Mouse (Mus musculus): Measurements from ENCODE around the gene Naa20. TPM values are rescaled to one million over a fixed set of nuclear protein-coding genes. Genes with fewer than 3 reads are reported as not detected.
"Not testable (repeated sequence)": the region's sequence is repeated elsewhere in the genome, so short reads cannot be mapped to it uniquely, and the experiment has no call there.

Gene Naa20
- polyA plus RNA-seq, 1 experiment from 2014 or later, result 136 TPM

DNA sequence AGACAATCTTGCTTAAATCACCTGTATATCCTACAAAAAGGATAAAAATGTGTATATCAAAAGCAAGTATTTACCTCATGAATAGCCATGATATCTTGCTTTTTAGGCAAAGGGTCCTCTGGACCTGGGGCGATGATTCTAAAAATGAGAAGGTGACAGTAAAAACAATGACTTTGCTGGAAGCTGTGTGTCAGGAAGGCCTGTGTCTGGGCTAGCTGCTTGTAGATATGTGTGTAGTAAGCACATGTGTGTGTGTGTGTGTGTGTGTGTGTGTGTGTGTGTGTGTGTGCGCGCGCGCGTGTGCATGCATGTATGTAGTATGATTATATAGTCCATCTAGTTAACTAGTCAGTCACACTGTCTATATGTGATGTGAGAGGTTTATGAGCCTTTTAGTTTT is 8.1 kb upstream of the Naa20 start:
- 98% methylated on average over 6 of the region's 6 CpGs for WGBS
- H3K27me3 ChIP-seq (ENCODE audit: insufficient read depth, poor library complexity, severe bottlenecking), result no peaks in the 10 kb centered on the region
- no peaks in the 10 kb centered on the region for H3K4me1 ChIP-seq (replicated peaks)
- H3K36me3 ChIP-seq, result no peaks in the 10 kb centered on the region
- H3K27ac ChIP-seq, result no peak overlapping the region
- H3K9me3 ChIP-seq, result no peaks in the 10 kb centered on the region
- no peak for DNase-seq (ENCODE audit: low spot score)
- no peak overlapping the region for H3K4me3 ChIP-seq

DNA sequence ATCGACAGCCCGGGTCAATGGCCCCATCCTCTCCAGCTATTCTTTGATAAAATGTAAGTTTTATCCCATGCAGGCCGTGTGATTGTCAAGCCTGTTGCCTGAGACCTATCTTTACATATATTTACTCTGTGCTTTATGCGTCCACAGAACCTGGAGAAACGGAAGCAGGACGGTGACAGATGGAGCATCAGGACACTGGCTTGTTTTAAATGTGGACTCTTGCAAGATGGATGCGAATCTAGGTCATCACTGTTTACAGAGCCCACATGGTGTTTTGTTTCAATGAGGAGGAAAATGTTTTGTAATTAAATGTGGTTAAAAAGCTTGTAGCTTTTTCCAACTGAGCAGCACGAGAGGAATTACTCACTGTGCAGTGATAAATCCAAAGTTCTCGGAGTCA is 3.8 kb upstream of the Naa20 start:
- H3K9me3 ChIP-seq, result no peaks in the 10 kb centered on the region
- H3K36me3 ChIP-seq, result no peaks in the 10 kb centered on the region
- DNase-seq (ENCODE audit: low spot score), result no peak
- H3K4me3 ChIP-seq, result no peak overlapping the region
- 0 out of 2 replicates have a peak, but pooled peaks cover 4% of the 10 kb centered on the region for H3K4me1 ChIP-seq (replicated peaks)
- no peak overlapping the region for H3K27ac ChIP-seq
- H3K27me3 ChIP-seq (ENCODE audit: insufficient read depth, poor library complexity, severe bottlenecking), result no peaks in the 10 kb centered on the region
- 87% methylated on average over 9 of the region's 9 CpGs for WGBS

DNA sequence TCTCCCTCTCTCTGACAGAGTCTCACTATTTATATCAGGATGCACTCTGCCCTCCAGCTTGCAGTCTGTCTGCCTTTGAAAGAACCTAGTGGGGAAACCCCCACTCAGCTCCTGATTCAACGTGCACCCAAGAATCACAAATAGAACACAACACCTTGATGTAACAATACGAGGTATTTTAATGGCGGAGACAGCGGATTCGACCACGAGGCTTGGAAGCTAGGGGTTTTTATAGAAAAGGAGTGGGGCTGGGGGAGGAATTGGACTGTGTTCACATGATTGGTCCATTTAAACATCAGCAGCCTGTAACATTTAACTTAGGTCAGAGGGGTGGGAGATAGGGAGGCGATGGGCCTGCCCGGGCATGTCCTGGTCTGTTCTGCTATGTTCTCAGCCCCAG is 1.6 kb upstream of the Naa20 start:
- not testable (repeated sequence) for DNase-seq (ENCODE audit: low spot score)
- 83% methylated on average over 8 of the region's 8 CpGs for WGBS

DNA sequence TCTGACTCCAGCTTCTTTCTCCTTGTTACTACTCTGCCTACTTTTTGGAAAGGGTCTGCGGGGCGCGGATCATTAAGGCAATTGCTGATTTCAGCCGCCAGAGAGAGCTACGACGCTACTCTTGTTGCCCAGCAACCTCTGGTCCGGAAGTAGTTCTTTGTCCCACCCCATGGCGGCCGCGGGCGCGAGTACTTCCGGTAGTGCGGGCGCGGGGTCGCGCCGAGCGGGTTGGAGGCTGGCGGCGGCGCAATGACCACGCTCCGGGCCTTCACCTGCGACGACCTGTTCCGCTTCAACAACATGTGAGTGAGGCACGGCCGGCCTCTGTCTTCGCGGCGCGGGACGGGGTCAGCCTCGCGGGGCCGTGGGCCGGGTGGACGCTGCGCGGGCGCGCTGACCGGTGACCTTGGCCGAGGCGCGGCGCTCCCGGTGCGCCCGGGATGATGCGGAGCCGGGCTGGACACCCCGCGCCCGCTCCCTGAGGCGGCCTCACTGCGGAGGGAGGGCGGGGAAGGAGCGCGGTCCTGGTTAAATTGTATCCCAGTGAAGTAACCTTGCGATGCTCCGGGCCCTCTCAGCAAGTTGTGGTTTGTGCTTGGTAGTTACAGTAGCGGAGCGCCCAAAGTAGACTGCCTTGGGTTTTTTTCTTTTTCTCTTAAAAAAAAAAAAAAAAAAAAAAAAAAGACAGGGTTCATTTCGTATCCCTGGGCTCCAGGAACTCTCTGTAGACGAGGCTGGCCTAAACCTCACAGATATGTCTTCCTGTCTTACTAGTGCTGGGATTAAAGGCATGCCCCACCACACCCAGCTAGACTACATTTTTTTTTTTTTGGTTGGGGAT is 1.4 kb downstream of the Naa20 start:
- H3K9me3 ChIP-seq, result no peaks in the 10 kb centered on the region
- peak overlapping the region; percentile 96 for H3K4me3 ChIP-seq
- DNase-seq (ENCODE audit: low spot score), result peak; percentile 93
- peak overlapping the region; percentile 98 for H3K27ac ChIP-seq
- peaks cover 21% of the 10 kb centered on the region for H3K4me1 ChIP-seq (replicated peaks)
- no peaks in the 10 kb centered on the region for H3K27me3 ChIP-seq (ENCODE audit: insufficient read depth, poor library complexity, severe bottlenecking)
- peaks cover 29% of the 10 kb centered on the region for H3K36me3 ChIP-seq
- WGBS, result under 1% methylated on average over 68 of the region's 68 CpGs

More for the DNA sequence above, 1.6 kb upstream of the Naa20 start:
- H3K4me1 ChIP-seq (replicated peaks), result peaks cover 20% of the 10 kb centered on the region
- not testable (repeated sequence) for H3K36me3 ChIP-seq; H3K9me3 ChIP-seq; H3K27ac ChIP-seq; H3K27me3 ChIP-seq (ENCODE audit: insufficient read depth, poor library complexity, severe bottlenecking); H3K4me3 ChIP-seq

DNA sequence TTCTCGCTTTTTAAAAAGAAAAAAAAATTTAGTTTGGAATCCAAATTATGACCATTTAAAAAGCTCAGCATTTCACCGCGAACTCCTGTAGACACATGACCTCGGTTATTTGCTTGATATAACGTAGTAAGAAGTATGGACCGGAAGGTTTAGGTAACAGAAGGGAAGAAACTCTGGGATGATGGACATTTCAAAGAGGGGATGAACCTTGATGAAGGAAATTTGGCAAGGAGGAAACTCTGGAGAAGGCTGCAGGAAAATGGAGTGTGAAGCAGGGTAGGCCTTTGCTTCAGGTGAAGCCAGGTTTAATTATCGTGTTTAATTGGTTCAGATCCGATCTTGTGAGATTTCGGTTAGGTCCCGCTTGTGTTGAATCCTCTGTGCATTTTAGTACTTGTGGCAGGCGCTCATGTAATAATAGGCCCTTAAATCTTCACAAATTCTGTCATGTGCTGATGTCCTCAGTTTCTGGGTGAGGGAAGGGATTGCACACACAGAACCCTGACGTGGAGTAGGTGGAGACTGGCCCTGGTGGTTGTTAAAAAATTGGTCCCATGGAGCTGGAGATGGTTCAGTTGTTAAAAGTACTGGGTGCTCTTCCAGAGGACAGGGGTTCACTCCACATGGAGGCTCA is 2.2 kb downstream of the Naa20 start:
- peaks cover 37% of the 10 kb centered on the region for H3K36me3 ChIP-seq
- DNase-seq (ENCODE audit: low spot score), result no peak
- H3K4me3 ChIP-seq, result peak overlapping the region; percentile 96
- H3K27me3 ChIP-seq (ENCODE audit: insufficient read depth, poor library complexity, severe bottlenecking), result no peaks in the 10 kb centered on the region
- peak overlapping the region; percentile 98 for H3K27ac ChIP-seq
- H3K9me3 ChIP-seq, result no peaks in the 10 kb centered on the region
- WGBS, result 36% methylated on average over 12 of the region's 12 CpGs
- H3K4me1 ChIP-seq (replicated peaks), result peaks cover 21% of the 10 kb centered on the region

DNA sequence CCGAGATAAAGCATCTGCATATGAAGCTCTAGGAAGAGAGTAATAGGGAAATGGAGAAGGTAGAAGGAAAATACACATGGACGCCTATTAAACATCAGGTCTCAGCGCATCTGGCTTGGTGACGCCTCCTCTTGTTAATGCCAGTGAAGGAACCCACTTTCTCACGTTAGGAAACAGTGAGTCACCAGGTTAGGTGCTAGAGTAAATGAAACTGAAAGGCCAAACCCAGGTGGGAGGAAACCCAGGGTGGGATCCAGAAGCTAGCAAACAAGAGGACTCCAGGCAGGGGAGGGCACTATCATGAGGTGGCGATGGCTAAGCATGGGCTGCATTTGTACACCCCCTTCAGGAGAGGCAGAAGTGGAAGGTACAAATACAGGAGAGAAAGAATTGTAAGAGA is 3.3 kb downstream of the Naa20 start:
- Histone ChIP-seq H3K36me3 (peaks cover 48% of the 10 kb centered on the region), H3K27me3 (ENCODE audit: insufficient read depth, poor library complexity, severe bottlenecking) (no peaks in the 10 kb centered on the region), H3K4me3 (peak overlapping the region; percentile 18; the same call in 1 of the 2 replicates), H3K9me3 (no peaks in the 10 kb centered on the region), H3K27ac (no peak overlapping the region), H3K4me1 (replicated peaks) (peaks cover 21% of the 10 kb centered on the region)
- DNase-seq (ENCODE audit: low spot score), result no peak
- 88% methylated on average over 6 of the region's 6 CpGs for WGBS

DNA sequence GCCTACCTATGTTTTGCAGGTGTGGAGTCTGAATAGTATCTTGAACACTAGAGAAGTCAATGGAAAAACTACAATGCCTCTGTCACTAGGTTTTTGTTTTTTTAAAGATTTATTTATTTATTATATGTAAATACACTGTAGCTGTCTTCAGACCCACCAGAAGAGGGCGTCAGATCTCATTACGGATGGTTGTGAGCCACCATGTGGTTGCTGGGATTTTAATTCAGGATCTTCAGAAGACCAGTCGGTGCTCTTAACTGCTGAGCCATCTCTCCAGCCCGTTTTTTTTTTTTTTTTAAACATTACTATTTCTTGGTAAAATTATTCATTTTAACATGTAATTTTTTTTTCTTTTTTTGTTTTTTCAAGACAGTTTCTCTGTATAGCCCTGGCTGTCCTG is 4.0 kb downstream of the Naa20 start:
- not testable (repeated sequence) for H3K27me3 ChIP-seq (ENCODE audit: insufficient read depth, poor library complexity, severe bottlenecking); DNase-seq (ENCODE audit: low spot score)
- H3K36me3 ChIP-seq, result peaks cover 55% of the 10 kb centered on the region

DNA sequence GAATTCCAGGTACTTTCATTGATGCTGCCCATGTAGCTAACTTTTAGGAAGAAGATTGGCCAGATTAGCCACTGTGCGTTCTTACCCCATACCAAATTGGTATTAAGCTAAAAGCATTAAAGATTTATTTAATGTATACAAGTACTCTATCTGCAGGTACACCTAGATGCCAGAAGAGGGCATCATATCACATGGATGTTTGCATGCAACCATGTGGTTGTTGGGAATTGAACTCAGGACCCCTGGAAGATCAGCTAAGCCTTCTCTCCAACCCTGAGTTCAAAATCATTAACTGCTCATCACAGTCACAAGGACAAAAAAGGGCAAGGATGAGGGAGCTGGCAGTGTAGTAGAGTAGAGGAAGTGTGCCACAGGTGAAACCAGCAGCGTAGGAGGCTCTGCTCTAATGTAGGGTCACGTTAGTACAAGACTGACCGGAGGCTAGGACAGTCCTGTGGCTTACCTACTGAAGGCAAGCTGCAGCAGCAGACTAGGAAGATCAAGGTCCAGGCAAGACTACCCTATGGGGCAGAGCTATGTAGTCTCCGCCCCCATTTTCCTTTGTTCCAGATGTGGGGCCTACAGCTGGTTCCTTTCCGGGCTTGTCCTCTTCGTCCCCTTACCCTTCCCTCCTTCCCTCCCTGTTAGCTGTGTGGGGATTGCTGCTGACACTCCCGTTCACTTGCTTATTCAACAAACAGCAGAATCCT is 19.2 kb downstream of the Naa20 start:
- no peaks in the 10 kb centered on the region for H3K27me3 ChIP-seq (ENCODE audit: insufficient read depth, poor library complexity, severe bottlenecking)
- no peak overlapping the region for H3K4me3 ChIP-seq
- no peak for DNase-seq (ENCODE audit: low spot score)
- H3K4me1 ChIP-seq (replicated peaks), result no peaks in the 10 kb centered on the region
- 90% methylated on average over 8 of the region's 8 CpGs for WGBS
- H3K27ac ChIP-seq, result no peak overlapping the region
- peaks cover 98% of the 10 kb centered on the region for H3K36me3 ChIP-seq
- H3K9me3 ChIP-seq, result no peaks in the 10 kb centered on the region

More for the DNA sequence above, 4.0 kb downstream of the Naa20 start:
- not testable (repeated sequence) for H3K27ac ChIP-seq, H3K4me3 ChIP-seq, H3K9me3 ChIP-seq
- 47% methylated on average over 4 of the region's 4 CpGs for WGBS
- H3K4me1 ChIP-seq (replicated peaks), result peaks cover 21% of the 10 kb centered on the region

DNA sequence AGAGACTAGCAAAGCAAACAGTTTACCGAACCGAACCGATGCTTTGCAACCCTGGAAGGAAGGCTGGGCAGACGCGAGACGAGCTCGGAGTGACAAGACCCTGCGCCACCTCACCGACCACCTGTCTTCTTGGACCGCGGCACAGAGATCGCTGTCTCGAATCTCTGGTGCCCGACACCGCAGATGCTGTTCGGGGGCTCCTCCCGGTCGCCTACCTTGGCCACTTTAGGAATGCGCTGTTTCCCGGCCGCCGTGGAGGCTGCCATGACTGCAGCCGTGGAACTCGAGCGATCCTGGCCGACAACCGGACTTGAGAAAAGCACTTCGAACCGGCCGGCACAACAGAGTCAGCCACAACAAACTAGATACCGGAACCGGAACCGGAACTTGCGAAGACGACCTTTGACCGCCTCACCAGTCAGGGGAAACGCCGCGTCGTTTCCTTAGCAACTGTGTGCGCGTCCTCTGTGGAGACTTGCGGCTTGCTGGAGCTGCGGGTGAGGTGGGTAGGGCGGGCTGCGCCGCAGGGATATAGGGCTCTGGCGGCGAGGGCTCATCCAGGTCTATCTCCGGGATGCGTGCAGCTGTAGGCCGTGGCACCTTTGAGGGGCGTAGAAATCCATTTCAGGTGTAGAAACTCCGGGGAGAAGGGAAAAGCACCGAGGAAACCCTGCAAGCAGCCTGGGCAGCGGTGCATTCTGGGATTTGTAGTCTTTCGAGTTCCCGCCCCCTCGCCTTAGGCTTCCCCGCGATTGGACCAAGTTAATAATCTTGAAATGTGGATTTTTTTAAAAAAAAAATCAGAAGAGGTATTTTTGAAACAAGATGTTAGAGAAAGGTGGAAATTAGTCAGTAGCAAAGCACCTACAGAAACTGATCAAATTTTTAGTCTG is 32.7 kb downstream of the Naa20 start, which contains the start of the genes Cfap61 and Crnkl1:
Cfap61 (plus strand) TSS at position 446 of the 893 bp plus-strand sequence.
Crnkl1 (minus strand) TSS at position 676 of the 893 bp plus-strand sequence.
- Histone ChIP-seq H3K4me3 (peak within 1 kb of the TSS; percentile 91), H3K27me3 (ENCODE audit: insufficient read depth, poor library complexity, severe bottlenecking) (no peaks in the 10 kb centered on the region), H3K9me3 (no peaks in the 10 kb centered on the region), H3K27ac (peak within 1 kb of the TSS; percentile 77), H3K36me3 (peaks cover 32% of the 10 kb centered on the region), H3K4me1 (replicated peaks) (peaks cover 12% of the 10 kb centered on the region)
- WGBS, result under 1% methylated on average over 61 of the region's 61 CpGs
- DNase-seq (ENCODE audit: low spot score), result peak; percentile 96

DNA sequence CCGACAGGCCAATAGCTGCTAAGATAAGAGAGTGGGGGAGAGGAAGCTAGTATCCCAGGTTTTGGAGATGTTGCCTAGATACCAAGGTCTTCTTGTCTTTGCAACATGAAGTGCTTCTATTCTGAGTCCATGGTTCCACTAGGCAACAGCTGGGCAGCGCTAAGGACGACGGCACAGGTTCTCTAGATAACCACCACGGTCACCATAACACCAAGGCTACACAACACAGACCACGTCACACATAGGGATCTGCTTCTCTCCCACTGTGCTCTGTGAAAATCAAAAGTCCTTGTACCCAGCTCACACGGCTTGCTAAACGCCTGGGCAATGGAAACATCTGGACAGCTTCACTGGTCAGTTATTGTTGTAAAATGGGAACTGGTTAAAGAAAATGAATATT is 35.1 kb downstream of the Naa20 start:
- Histone ChIP-seq H3K9me3 (no peaks in the 10 kb centered on the region), H3K27ac (no peak overlapping the region), H3K27me3 (ENCODE audit: insufficient read depth, poor library complexity, severe bottlenecking) (no peaks in the 10 kb centered on the region), H3K4me1 (replicated peaks) (peaks cover 12% of the 10 kb centered on the region), H3K36me3 (peaks cover 8% of the 10 kb centered on the region), H3K4me3 (no peak overlapping the region)
- no peak for DNase-seq (ENCODE audit: low spot score)
- 86% methylated on average over 8 of the region's 8 CpGs for WGBS

DNA sequence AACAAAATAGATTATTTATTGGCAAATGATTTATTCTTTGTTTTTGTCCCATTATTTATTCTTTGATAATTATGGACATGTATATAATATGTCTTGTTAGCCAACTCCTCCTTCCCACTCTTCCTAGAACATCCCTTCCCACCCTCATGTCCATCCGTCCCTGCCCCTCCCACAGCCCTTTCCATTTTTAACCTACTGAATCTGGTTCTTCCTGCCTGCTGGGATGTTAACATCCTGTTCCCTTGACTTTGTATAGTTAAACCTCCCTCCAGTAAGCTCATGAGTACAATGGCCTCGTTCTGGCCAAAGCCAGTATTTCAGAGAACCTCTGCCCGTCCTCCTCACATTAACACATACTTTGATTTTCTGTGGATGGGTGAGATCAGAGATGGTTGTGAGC is 39.5 kb downstream of the Naa20 start:
- WGBS, result 77% methylated on average over 3 of the region's 3 CpGs

DNA sequence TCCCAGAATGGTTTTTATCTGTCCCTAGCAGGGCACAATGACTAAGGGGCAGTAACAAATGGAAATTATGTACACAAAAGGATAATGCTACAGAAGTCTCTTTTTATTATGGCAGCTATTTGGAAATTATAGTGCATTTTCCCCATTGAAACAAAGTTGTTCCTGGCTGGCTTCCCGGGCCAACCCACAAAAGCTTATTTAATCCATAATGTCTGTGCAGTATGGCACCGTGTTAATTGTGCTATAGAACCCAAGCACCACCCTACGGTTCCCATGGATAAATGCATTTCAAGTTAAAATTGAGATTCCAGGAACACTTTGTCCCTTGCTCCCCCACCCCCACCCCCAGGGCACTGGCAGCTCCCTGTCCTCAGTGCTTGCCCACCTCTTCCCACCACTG is 42.4 kb downstream of the Naa20 start:
- no peak overlapping the region for H3K4me3 ChIP-seq
- no peaks in the 10 kb centered on the region for H3K36me3 ChIP-seq
- H3K27ac ChIP-seq, result no peak overlapping the region
- H3K9me3 ChIP-seq, result no peaks in the 10 kb centered on the region
- 90% methylated on average over 3 of the region's 3 CpGs for WGBS
- peaks cover 7% of the 10 kb centered on the region for H3K4me1 ChIP-seq (replicated peaks)
- H3K27me3 ChIP-seq (ENCODE audit: insufficient read depth, poor library complexity, severe bottlenecking), result no peaks in the 10 kb centered on the region
- DNase-seq (ENCODE audit: low spot score), result no peak

More for the DNA sequence above, 39.5 kb downstream of the Naa20 start:
- no peaks in the 10 kb centered on the region for H3K4me1 ChIP-seq (replicated peaks)
- no peaks in the 10 kb centered on the region for H3K27me3 ChIP-seq (ENCODE audit: insufficient read depth, poor library complexity, severe bottlenecking)
- H3K36me3 ChIP-seq, result no peaks in the 10 kb centered on the region
- no peak overlapping the region for H3K27ac ChIP-seq
- no peak overlapping the region for H3K4me3 ChIP-seq
- DNase-seq (ENCODE audit: low spot score), result no peak
- H3K9me3 ChIP-seq, result no peaks in the 10 kb centered on the region
